Mouse (Mus musculus) bone marrow macrophage, adult 2 months (primary cell): ENCODE measurements around the gene Slc7a14.

Experiments
- CTCF ChIP-seq: IDR thresholded peaks from 2 replicates; pipeline ENCODE4 v1.5.1; 2012; ENCODE audit warnings: low read depth, mild to moderate bottlenecking, low read length, moderate library complexity
- POLR2A ChIP-seq: IDR thresholded peaks from 2 replicates; pipeline ENCODE4 v1.6.1; 2012; ENCODE audit warnings: mild to moderate bottlenecking, low read depth, low read length, borderline replicate concordance

DNA sequence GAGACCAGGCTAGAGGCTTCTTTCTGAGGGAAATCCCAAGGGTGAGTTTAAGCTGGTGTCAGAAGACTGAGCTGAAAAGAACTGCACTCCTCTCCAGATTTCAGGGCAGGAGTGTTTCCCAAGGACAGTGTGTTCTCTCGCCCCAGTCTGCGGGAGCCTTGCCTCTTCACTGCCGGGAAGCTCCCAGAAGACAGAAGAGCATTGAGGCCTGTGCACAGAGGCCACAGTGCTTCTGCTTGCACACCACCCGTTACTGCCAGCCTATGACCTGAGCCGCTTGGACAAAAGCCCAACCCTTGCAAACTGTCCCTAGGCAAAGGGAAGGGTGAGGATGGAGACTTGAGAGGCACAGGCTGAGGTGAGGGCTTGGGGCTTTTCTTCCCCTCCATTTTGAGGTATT lies 80.9 kb downstream of the Slc7a14 start:
- TF ChIP-seq CTCF = no peak
- no peak for TF ChIP-seq POLR2A
